In genomic region chr9:48673213-48673612, GRCm38 (mm10) we compare ENCODE assay signal across 20 mouse cellular contexts.
DNase-seq lines count a peak whose midpoint lies in the region; ATAC-seq and TF ChIP-seq lines count a peak whose summit lies in the region.
"Had no signal": no experiment of that assay in that cellular context is flagged by ENCODE, and none has a peak within 500 bp of the region (broad histone marks: within the 10 kb centered on the region; RNA-seq: fewer than 3 reads in every experiment).

No protein-coding gene starts in this region.

- no peaks in the 10 kb centered on the region for H3K36me3 ChIP-seq in hindbrain, embryonic 11.5 days (ENCODE audit: control insufficient read depth, insufficient read depth, low read length)
- no peaks in the 10 kb centered on the region for H3K36me3 ChIP-seq in hindbrain, embryonic 16.5 days (ENCODE audit: control insufficient read depth, insufficient read depth, low read length)
- no peaks in the 10 kb centered on the region for H3K36me3 ChIP-seq in midbrain, embryonic 12.5 days
- H3K36me3 ChIP-seq in midbrain, postnatal 0 days (ENCODE audit: insufficient read depth, low read length) = no peaks in the 10 kb centered on the region
- H3K36me3 ChIP-seq in embryonic facial prominence, embryonic 10.5 days (replicated peaks) = no peaks in the 10 kb centered on the region
- no peaks in the 10 kb centered on the region for H3K36me3 ChIP-seq in hindbrain, embryonic 15.5 days
- H3K36me3 ChIP-seq in intestine, embryonic 15.5 days = no peaks in the 10 kb centered on the region
- H3K36me3 ChIP-seq: heart, embryonic 10.5 days; liver, embryonic 15.5 days had no signal

- no peak overlapping the region for H3K4me3 ChIP-seq in hindbrain, embryonic 11.5 days (ENCODE audit: low read depth, low read length)
- H3K4me3 ChIP-seq in hindbrain, embryonic 16.5 days (ENCODE audit: low read length) = no peak overlapping the region
- H3K4me3 ChIP-seq in midbrain, embryonic 12.5 days = no peak overlapping the region
- no peak overlapping the region for H3K4me3 ChIP-seq in midbrain, postnatal 0 days (ENCODE audit: low read depth, low read length)
- H3K4me3 ChIP-seq in embryonic facial prominence, embryonic 10.5 days = no peak overlapping the region
- H3K4me3 ChIP-seq in hindbrain, embryonic 15.5 days = no peak overlapping the region
- no peak overlapping the region for H3K4me3 ChIP-seq in intestine, embryonic 15.5 days (replicated peaks)
- H3K4me3 ChIP-seq: erythroblast, embryonic 14.5 days; heart, embryonic 10.5 days; liver, embryonic 15.5 days had no signal

- H3K27ac ChIP-seq in hindbrain, embryonic 11.5 days (ENCODE audit: low read depth, low read length) = peak overlapping the region; percentile 59; the same call in 1 of the 2 replicates
- H3K27ac ChIP-seq in hindbrain, embryonic 16.5 days (ENCODE audit: low read depth, low read length) = no peak overlapping the region
- peak overlapping the region; percentile 68 for H3K27ac ChIP-seq in midbrain, embryonic 12.5 days (replicated peaks)
- H3K27ac ChIP-seq in midbrain, postnatal 0 days (ENCODE audit: low read depth, low read length) = no peak overlapping the region
- peak overlapping the region; percentile 49; the same call in 1 of the 2 replicates for H3K27ac ChIP-seq in embryonic facial prominence, embryonic 10.5 days (replicated peaks)
- H3K27ac ChIP-seq in hindbrain, embryonic 15.5 days (replicated peaks) = 0 out of 2 replicates have a peak overlapping the region, but pooled peaks have one; percentile 13
- no peak overlapping the region for H3K27ac ChIP-seq in intestine, embryonic 15.5 days
- H3K27ac ChIP-seq: liver, embryonic 15.5 days had no signal

- no peak for DNase-seq in hindbrain, embryonic 11.5 days (ENCODE audit: low spot score)
- DNase-seq in midbrain, postnatal 0 days (ENCODE audit: low spot score) = no peak
- DNase-seq in embryonic facial prominence, embryonic 10.5 days (ENCODE audit: low spot score) = no peak
- no peak for DNase-seq in testis, postnatal 14 days (ENCODE audit: low spot score)
- DNase-seq: cerebellum, postnatal 10 days; embryo, embryonic 11 days; gastrocnemius, postnatal 14 days; lung, postnatal 10 days; thymus, postnatal 36 days had no signal

- no peak overlapping the region; the same call in 1 of the 2 replicates for H3K4me2 ChIP-seq in hindbrain, embryonic 11.5 days (replicated peaks; ENCODE audit: low read depth, low read length)
- no peak overlapping the region for H3K4me2 ChIP-seq in hindbrain, embryonic 16.5 days (ENCODE audit: low read length)
- H3K4me2 ChIP-seq in midbrain, embryonic 12.5 days (replicated peaks) = no peak overlapping the region
- no peak overlapping the region for H3K4me2 ChIP-seq in midbrain, postnatal 0 days (ENCODE audit: low read depth, low read length, poor library complexity, severe bottlenecking)
- no peak overlapping the region for H3K4me2 ChIP-seq in hindbrain, embryonic 15.5 days
- H3K4me2 ChIP-seq in intestine, embryonic 15.5 days (replicated peaks) = no peak overlapping the region
- H3K4me2 ChIP-seq: liver, embryonic 15.5 days had no signal

- no peak for ATAC-seq in hindbrain, embryonic 11.5 days (ENCODE audit: low FRiP score)
- ATAC-seq in hindbrain, embryonic 16.5 days = no peak
- no peak for ATAC-seq in midbrain, embryonic 12.5 days (ENCODE audit: low FRiP score, low read depth)
- ATAC-seq in midbrain, postnatal 0 days (ENCODE audit: low FRiP score) = no peak
- no peak for ATAC-seq in hindbrain, embryonic 15.5 days (ENCODE audit: low FRiP score, low read depth)
- no peak for ATAC-seq in intestine, embryonic 15.5 days
- ATAC-seq: activated CD4-positive, CD25-positive, alpha-beta regulatory T cell, adult 4 months; forebrain, embryonic 16.5 days; inflammation-experienced regulatory T-cells, adult 6 months; Patski had no signal

- no peaks in the 10 kb centered on the region for H3K9me3 ChIP-seq in hindbrain, embryonic 11.5 days (ENCODE audit: control insufficient read depth, low read length)
- no peaks in the 10 kb centered on the region for H3K9me3 ChIP-seq in hindbrain, embryonic 16.5 days (ENCODE audit: control insufficient read depth, low read length)
- H3K9me3 ChIP-seq in midbrain, embryonic 12.5 days = no peaks in the 10 kb centered on the region
- H3K9me3 ChIP-seq in midbrain, postnatal 0 days (ENCODE audit: low read length) = no peaks in the 10 kb centered on the region
- H3K9me3 ChIP-seq in embryonic facial prominence, embryonic 10.5 days = no peaks in the 10 kb centered on the region
- no peaks in the 10 kb centered on the region for H3K9me3 ChIP-seq in hindbrain, embryonic 15.5 days
- H3K9me3 ChIP-seq in intestine, embryonic 15.5 days = no peaks in the 10 kb centered on the region
- H3K9me3 ChIP-seq: heart, embryonic 10.5 days; liver, embryonic 15.5 days had no signal

- H3K27me3 ChIP-seq in hindbrain, embryonic 11.5 days (ENCODE audit: control insufficient read depth, insufficient read depth, low read length) = no peaks in the 10 kb centered on the region
- 0 out of 2 replicates have a peak, but pooled peaks cover 4% of the 10 kb centered on the region for H3K27me3 ChIP-seq in hindbrain, embryonic 16.5 days (replicated peaks; ENCODE audit: control insufficient read depth, insufficient read depth, low read length)
- 0 out of 2 replicates have a peak, but pooled peaks cover 3% of the 10 kb centered on the region for H3K27me3 ChIP-seq in midbrain, embryonic 12.5 days
- no peaks in the 10 kb centered on the region for H3K27me3 ChIP-seq in midbrain, postnatal 0 days (ENCODE audit: insufficient read depth, low read length)
- peaks cover 8% of the 10 kb centered on the region; the same call in 1 of the 2 replicates for H3K27me3 ChIP-seq in embryonic facial prominence, embryonic 10.5 days (replicated peaks; ENCODE audit: low read depth, poor library complexity, severe bottlenecking)
- no peaks in the 10 kb centered on the region for H3K27me3 ChIP-seq in hindbrain, embryonic 15.5 days
- no peaks in the 10 kb centered on the region for H3K27me3 ChIP-seq in intestine, embryonic 15.5 days (replicated peaks)

- WGBS in hindbrain, embryonic 11.5 days = 70% methylated on average over 6 of the region's 6 CpGs
- WGBS in hindbrain, embryonic 16.5 days = 68% methylated on average over 6 of the region's 6 CpGs
- 65% methylated on average over 6 of the region's 6 CpGs for WGBS in midbrain, embryonic 12.5 days
- WGBS in midbrain, postnatal 0 days = 66% methylated on average over 6 of the region's 6 CpGs
- 72% methylated on average over 6 of the region's 6 CpGs for WGBS in embryonic facial prominence, embryonic 10.5 days
- WGBS in hindbrain, embryonic 15.5 days = 66% methylated on average over 6 of the region's 6 CpGs
- WGBS in intestine, embryonic 15.5 days = 82% methylated on average over 6 of the region's 6 CpGs

- peaks cover 26% of the 10 kb centered on the region for H3K4me1 ChIP-seq in hindbrain, embryonic 11.5 days (replicated peaks; ENCODE audit: control insufficient read depth, insufficient read depth, low read length)
- H3K4me1 ChIP-seq in hindbrain, embryonic 16.5 days (ENCODE audit: control insufficient read depth, insufficient read depth, low read depth, low read length) = peaks cover 34% of the 10 kb centered on the region
- H3K4me1 ChIP-seq in midbrain, embryonic 12.5 days = peaks cover 47% of the 10 kb centered on the region
- H3K4me1 ChIP-seq in midbrain, postnatal 0 days (ENCODE audit: insufficient read depth, low read length) = peaks cover 5% of the 10 kb centered on the region
- peaks cover 71% of the 10 kb centered on the region for H3K4me1 ChIP-seq in embryonic facial prominence, embryonic 10.5 days
- H3K4me1 ChIP-seq in hindbrain, embryonic 15.5 days (replicated peaks) = peaks cover 37% of the 10 kb centered on the region
- peaks cover 16% of the 10 kb centered on the region for H3K4me1 ChIP-seq in intestine, embryonic 15.5 days (replicated peaks)
- H3K4me1 ChIP-seq: liver, embryonic 15.5 days had no signal

- no peak overlapping the region for H3K9ac ChIP-seq in hindbrain, embryonic 11.5 days (ENCODE audit: low read depth, low read length)
- no peak overlapping the region for H3K9ac ChIP-seq in hindbrain, embryonic 16.5 days (ENCODE audit: low read depth, low read length)
- no peak overlapping the region for H3K9ac ChIP-seq in midbrain, embryonic 12.5 days (replicated peaks)
- no peak overlapping the region for H3K9ac ChIP-seq in midbrain, postnatal 0 days (replicated peaks; ENCODE audit: low read length, poor library complexity, severe bottlenecking)
- no peak overlapping the region for H3K9ac ChIP-seq in hindbrain, embryonic 15.5 days
- no peak overlapping the region for H3K9ac ChIP-seq in intestine, embryonic 15.5 days
- H3K9ac ChIP-seq: liver, embryonic 15.5 days had no signal

- no peak for TF ChIP-seq CTCF in midbrain, postnatal 0 days (IDR thresholded peaks at IDR 0.05)

Comparison
In these comparisons a context has a peak if more than half of its experiments do, and no peak if none do; other contexts are left out.
1. H3K27ac ChIP-seq: peak in hindbrain, embryonic 11.5 days (single experiment), midbrain, embryonic 12.5 days (single experiment), embryonic facial prominence, embryonic 10.5 days (single experiment) and hindbrain, embryonic 15.5 days (single experiment); none in hindbrain, embryonic 16.5 days (single experiment), midbrain, postnatal 0 days (single experiment) and intestine, embryonic 15.5 days (single experiment).